Mouse (Mus musculus): ENCODE data around the gene Pde4d.
A peak's percentile ranks its signal among the peaks of the same experiment; 100 is the strongest.
"Not testable (repeated sequence)": the region's sequence is repeated elsewhere in the genome, so short reads cannot be mapped to it uniquely, and the experiment has no call there.

Gene Pde4d

DNA sequence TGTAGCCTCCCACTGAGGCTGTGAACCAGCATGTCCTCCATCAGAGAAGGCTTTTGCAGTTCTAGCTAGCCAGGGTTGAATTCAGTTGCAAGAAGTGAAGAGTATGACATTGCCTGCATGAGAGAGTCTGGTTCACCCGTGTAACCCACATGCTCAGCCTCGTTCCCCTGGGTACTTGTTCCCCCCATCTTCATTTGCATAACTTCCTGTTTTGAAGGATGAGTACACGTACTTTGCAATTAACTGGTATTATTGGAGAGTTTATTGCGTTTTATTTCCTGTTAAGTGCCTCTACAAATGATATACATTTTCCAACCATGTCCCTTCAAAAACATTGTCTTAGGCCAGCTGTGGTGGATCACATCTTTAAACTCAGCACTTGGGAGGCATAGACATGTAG, 237.1 kb downstream of the Pde4d start:
- DNase-seq (ENCODE audit: low read depth) = no peak

DNA sequence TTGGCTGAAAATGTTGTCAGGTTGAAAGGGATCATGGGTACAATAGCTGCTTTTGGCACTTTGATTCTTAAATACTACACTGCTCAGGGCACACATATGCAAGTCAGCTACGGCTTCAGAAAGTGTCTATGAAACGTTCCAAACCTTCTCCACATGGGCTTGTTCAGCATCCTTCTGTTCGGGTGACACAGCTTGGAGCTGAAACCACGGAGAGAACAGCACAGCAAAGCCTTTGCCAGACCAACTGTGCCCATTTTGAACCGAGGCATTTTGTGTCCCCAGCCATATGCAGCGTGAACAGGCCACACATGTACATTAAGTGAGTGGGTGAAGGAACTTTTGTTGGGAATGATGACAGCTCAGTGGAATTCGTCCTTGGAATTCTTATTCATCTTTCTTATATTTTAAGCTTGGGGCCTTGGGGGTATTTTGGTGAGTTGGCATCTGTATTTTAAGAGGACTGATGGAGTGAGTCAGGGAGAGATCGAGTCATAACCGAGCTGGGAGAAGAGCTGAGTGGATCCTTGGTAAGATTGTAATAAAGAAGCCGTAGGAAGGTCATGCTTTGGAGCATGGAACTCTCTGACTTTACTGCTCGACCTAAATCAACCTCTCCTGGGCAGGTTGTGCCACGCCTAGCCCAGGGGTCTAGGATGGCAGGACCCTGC, 243.3 kb downstream of the Pde4d start:
- DNase-seq (ENCODE audit: low read depth) = peak; percentile 56

DNA sequence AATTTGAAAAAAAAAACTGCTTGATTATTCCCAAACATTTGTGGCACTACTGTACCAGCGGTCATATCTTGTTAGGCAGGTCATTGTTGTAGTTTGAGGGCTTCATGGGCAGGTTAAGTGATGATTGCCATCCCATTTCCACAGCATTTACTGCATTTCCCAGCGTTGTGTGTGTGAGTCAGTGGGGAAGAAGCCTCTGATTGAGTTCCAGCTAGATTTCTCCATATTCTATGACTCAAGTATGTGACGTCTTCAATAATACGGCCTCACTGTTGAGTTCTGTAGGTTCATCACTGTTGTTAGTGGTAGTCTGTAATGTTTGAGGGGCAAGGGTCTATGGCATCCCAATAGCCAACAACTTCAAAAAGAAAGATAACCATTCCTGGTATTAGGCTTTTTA, 255.7 kb downstream of the Pde4d start:
- DNase-seq (ENCODE audit: low read depth) = peak; percentile 61

DNA sequence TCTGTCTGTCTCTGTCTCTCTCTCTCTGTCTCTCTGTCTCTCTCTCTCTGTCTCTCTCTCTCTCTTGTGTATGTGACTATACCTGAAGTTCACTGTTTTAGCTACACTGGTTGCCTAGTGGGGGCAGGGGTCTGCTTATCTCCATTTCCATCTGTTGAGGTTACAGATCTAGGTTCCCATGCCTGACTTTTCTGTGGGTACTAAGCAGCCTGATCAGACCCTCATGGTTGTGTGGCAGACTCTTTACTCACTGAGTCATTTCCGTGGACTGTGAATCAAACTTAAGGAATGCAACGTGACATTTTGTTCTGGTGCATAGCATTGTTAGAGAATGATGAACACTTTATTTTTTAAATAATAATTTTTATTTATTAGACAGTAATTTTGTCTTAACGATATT, 264.3 kb downstream of the Pde4d start:
- peak; percentile 56 for DNase-seq (ENCODE audit: low read depth)

DNA sequence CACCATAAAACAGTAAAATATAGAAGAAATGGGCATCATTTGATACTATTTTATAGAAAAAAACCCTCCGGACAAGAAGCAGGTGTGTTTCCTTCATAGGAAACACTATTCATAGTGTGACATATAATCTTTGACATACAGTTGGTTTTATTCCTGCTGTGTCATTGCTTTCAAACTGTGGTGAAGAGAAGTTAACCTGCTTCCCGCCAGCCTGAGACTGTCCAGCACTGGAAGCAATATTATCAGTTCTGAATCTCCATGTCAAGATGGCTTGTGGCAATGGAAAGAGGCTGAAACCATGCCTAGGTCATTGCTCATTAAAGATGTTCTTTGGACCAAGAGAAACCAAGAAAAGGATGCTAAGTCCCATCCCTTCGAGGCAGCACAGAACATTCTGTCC, 265.3 kb downstream of the Pde4d start:
- no peak for DNase-seq (ENCODE audit: low read depth)

DNA sequence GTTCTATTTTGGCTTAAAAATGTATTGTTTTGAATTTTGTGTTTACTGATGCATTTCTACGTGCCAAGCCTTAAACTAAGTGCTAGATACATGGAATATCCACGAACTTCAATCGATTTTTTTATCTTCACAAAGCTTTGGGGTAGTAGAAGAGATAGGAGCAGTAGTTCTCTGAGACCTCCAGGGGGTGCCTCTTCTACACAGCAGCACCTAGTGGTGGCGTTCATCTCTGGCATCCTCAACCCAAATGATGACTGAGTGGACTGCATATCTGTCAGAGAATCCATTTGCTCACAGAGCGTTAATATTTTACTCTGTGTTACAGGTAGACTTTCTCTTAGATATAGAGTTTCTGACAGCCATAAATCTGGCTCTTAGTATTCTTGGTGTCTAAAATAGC, 272.5 kb downstream of the Pde4d start:
- DNase-seq (ENCODE audit: low read depth) = peak; percentile 4

DNA sequence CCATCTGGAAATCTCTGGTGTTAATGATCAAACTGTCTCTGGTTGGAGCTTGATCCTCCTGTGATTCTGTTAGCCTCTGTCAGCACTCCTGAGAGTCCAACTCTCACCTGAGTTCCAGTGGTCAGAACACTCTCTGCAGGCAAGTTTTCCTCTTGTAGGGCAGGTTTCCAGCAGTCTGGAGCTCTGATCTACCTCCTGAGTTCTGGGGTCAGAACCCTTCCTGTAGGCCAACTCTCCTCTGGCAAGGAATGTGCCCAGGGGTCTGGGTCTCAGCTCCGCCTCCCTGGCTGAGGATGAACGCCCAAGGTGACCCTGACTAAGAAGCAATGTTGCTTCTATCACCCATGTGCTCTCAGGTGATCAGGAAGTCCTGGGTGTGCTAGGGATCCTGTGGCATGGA, 284.6 kb downstream of the Pde4d start:
- not testable (repeated sequence) for DNase-seq (ENCODE audit: low read depth)

DNA sequence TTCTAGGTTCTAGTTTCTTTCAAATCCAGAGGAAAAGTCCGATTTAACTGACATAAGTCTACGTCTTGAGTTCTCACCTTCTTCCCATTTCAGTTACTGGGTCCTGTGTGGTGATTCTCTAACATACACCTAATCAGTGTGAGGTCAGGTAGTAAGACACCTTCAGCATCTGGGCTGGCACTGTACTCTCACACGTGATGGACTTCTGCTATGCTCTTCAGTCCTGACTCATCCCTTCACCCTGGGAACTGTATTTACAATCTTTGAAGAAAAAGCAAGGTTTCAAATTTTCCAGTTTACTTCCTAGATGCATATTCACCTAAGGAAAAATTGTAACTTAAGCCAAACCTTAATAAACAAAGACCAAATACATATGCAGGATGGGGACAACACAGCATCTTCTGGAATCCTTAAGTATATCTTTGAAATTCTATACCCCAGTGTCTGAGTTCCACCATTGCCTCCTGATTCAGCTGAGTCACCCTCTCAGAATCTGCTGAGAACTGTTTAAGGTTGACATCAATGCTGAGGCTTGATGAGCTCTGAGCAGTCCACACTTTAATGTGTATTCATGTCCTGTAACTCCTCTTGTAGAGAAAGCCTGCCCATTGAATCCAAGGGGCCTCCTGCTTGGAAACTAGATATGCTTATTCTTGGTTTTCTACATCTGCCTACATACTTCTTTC, 301.6 kb downstream of the Pde4d start:
- DNase-seq (ENCODE audit: low read depth) = peak; percentile 50

DNA sequence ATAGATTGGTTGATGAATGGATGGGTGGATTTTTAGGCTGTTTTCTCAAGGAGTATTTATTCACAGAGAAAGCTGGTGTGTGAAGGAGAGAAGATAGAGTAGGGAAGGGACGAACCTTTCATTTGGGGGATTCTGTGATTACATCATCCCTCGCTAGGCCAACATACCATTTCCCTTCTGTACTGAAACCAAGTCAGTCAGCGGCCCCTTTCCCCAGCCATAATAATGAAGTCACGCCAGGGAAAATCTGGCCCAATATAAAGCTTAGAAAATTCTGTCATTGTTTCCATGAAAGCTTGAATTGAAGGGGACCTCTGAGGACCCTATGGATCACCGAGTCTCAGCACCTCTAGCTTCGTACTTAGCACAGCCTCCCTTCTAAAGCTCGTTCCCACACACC, 307.7 kb downstream of the Pde4d start:
- DNase-seq (ENCODE audit: low read depth) = no peak

DNA sequence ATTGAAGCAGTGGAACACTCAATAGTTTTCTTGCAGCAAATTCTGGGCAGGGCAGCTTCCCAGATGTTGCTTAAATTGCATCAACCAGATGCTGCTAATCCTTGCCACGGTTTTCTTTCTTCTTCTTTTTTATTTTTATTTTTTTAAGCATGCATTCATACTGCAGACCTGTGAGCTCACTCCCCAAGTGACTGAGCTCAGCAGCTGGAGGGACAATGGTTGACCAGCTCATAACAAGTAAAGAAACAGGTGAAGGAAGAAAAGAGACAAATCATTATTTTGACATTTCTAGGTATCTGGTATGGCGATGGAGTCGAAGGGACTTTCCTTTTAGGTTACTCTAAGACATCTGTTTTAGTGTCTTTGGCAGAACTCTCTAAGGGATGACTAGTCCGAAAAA, 308.6 kb downstream of the Pde4d start:
- peak; percentile 32 for DNase-seq (ENCODE audit: low read depth)

DNA sequence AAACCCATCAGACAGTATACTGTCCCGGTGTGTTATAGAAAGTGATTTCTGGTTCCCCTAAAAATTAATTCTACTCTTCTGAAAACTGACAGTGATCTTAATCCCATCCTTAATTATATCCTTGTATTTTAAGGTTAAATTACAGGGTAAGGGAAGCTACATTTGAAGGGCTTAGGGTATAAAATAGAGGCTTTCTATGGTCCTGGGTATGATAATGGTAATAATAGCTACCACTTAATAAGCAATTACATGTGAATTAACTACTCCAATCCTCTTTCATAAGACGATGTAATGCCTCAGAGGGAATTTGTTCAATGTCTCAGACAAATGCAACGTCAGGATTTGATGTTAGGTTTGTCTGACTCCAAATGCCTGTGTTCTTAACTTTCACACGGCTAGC, 309.4 kb downstream of the Pde4d start:
- no peak for DNase-seq (ENCODE audit: low read depth)

DNA sequence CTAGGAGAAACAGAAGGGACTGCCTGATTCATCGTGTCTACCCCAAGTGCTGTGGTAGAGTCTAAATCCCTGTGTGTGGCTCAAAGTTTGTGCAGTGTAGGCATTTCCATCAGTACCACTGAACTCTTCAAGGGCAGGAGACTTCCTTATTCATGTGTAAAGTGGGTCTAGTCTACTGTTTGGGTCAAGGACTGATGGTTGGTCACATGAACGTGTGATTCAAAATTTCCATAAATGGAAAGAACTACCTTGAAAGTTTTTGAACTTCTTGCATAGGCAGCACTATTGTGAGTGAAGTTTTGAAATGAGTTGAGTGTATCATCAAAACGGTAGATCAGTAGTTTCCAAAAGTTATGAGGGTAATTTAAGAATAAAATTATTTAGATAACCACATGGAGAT, 313.5 kb downstream of the Pde4d start:
- DNase-seq (ENCODE audit: low read depth) = no peak

DNA sequence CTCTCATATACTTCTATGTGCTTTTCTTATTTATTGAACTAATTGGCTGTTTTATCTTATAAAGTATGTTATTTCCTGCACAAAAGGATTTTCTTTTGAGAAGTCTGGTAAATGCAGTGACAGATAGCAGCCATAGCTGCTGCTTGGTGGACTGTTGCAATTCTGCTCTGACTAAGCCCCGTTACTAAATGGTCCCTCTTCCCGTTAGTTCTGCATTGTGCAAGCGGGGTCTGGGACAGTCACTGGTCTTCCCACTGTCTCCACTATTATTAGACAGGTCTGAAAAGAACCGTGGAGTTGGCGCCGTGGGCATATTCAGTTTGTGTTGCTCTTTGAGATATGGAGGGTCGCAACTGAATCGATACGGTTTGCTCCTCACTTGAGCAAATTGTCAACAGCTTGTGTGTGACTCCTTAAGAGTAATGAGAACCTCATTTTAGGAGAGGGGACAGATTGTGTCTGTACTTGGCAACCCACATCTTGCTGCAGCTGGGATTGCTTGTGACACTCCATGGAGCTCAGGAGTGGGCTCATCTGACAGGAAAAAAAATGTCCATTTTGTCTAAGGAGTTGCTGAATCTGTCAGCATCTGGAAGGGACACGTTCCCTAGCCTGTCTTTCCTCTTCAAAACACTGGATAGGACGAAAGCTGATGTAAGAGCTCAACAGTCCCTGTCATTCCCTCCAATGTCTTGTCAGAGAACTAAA, 316.4 kb downstream of the Pde4d start:
- no peak for DNase-seq (ENCODE audit: low read depth)

DNA sequence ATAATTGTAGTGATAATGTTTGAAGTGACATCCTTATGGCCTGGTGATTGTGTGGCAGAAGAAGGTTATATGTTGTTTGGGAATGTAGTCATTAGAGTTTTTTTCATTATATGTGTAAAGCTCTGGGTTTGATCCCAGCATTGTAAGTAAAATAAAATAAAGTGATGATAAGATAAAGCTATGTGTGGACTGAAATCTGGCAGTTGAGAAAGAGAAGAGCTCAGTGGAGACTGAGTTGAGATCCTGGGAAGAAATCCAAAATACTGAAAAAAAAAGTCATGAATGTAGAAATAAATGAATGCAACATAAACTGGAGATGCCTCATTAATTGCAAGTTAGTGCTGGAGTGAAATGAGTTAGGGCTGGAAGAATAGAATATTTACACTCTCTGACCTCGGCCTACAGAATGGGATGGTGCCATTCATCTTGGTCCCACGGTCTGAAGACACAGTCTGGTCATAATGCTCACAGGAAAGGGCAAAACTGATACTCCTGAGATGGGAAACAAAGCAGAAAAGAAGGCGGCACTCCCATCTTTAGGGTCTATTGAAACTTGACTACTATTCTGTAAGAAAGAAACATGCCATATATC, 319.8 kb downstream of the Pde4d start:
- peak; percentile 13 for DNase-seq (ENCODE audit: low read depth)

DNA sequence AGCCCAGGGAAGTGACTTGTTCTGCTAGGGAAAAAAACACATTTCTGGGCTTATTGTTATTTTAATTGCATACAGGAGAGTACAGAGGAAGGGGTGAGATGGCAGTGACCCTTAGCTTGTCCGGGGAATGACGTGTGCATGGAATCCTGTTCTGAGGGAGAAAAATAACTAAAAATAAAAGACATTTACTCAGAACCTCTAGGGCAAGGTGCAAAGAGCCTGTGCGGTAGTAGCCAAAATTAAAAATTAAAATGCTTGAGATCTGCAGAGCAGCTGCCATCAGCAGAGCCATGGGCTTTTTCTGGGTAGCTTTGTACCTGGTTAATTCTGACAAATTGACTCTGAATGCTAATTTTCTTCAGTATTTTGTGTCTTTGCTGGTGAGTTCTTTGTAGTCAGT, 322.6 kb downstream of the Pde4d start:
- no peak for DNase-seq (ENCODE audit: low read depth)

DNA sequence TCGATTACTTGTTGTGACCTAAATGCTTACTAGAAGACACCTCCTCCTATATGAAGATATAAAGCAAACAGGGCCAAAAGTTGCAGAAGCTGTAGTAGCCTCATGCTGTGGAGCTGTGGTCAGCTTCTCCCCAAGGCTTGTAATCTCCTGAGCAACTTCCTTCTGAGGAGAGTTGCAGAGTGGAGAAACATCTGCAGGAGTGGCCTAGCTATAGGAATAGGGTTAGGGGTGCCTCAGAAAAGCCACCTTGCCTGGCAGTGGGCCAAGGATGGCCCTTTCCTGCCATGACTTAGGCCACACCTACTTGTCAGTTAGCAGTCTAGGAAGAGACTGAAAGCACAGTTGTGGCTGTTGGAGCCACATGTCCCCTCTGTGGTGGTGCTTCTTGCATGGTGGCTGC, 325.2 kb downstream of the Pde4d start:
- no peak for DNase-seq (ENCODE audit: low read depth)

DNA sequence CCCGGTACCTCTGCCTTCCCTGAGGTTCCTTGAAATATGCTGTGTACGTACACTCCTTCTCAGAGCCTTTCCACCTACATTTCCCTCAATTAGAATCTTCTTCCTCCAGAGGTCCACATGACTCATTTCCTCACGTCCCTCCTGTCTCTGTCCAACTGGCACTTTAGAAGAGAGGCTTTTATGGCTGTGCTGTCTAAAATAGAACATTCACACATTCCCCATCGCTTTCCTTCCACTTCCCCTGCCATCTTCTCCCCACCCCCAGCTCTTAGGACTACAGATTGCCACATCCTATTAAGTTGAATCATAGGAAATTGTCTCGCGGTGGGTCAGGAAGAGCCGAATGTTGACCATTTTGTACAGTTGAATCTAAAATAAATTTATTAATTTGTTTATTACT, 326.1 kb downstream of the Pde4d start:
- DNase-seq (ENCODE audit: low read depth) = peak; percentile 41

DNA sequence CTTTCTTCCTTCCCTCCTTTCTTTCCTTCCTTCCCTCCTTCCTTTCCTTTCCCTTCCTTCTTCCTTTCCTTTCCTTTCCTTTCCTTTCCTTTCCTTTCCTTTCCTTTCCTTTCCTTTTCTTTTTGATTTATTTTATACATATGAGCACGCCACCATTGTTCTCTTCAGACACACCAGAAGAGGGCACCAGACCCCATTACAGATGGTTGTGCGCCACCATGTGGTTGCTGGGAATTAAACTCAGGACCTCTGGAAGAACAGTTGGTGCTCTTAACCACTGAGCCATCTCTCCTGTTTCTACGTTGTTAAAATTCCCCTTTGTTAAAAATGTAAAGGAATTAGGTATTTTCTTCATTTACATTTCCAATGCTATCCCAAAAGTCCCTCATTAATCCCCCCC, 347.9 kb downstream of the Pde4d start:
- DNase-seq (ENCODE audit: low read depth) = not testable (repeated sequence)

DNA sequence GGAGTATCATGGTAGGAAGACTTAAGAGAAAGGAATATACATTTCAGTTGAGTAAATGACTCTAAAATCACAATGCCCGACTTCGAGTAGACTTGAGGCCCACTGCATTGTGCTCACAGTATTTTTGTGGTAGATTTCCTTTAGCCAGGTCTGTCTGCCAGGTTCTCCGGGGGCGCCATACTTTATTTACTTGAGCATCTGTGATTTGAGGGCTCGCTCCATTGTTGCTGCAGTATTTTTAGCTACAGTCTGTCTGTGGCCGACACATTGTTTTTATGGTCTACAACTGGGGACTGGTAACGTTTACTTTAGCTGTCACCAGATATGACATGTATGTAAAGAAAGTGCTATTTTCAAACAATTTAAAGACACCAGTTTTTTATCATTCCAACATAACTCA, 359.4 kb downstream of the Pde4d start:
- no peak for DNase-seq (ENCODE audit: low read depth)

DNA sequence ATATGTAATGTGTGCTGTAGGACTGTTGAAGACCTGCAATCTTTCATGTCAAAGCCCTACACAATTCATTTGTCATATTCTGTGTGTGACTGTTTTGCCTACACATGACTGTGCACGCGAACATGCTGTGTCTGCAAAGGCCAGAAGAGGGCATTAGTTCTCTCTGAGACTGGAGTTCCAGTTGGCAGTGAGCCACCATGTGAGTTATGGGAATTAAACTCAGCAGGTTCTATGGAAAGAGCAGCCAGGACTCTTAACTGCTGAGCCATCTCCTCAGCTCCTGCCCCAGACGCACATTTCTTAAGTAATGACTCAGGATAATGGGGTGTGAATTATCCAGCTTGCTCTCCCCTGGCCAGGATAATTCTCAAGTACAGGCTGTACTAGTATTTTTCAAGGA, 363.2 kb downstream of the Pde4d start:
- peak; percentile 82 for DNase-seq (ENCODE audit: low read depth)

DNA sequence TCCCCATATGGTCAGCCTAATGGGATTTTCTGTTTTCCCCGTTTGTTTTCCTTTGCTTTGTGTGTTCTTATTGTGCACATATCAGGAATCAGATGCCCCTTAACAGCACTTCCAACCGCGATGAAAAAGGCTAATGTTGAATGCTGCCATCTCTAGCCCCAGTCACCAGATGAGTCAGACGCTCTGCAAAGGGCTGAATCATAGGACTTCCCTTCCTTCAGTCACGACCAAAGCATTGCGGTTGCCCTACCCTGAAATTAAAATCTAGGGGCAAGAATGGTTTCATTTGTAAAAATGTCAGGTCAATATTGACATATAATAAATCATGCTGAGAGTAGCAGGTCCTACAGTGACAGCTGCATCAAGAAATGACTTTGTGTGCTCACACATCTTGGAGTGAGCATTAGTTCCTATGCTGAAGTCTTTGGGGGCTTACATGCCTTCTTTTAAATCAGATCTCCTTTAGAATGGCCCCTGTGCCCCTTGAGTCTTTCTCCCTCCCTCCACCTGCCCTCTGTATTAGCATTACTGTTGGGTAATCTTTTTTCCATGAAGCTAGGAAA, 370.2 kb downstream of the Pde4d start:
- peak; percentile 63 for DNase-seq (ENCODE audit: low read depth)

DNA sequence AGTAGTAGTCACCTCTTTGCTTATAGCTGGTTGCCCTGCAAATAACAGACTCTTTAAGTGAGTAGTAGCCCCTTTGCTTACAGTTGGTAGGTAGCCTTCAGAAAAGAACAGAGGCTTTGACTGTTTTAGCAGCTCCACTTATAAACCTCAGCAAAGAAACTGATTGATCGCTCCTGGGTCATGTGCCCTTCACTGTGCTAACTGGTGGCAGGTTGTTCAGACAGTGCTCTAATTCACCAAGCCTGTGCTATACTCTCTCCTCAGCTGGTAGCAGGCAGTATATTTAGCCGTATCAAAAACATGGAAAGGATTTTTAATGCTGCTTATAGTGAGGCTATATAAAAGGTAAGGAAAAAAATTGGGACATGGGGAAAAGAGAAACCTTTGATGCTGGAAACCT, 370.7 kb downstream of the Pde4d start:
- no peak for DNase-seq (ENCODE audit: low read depth)

DNA sequence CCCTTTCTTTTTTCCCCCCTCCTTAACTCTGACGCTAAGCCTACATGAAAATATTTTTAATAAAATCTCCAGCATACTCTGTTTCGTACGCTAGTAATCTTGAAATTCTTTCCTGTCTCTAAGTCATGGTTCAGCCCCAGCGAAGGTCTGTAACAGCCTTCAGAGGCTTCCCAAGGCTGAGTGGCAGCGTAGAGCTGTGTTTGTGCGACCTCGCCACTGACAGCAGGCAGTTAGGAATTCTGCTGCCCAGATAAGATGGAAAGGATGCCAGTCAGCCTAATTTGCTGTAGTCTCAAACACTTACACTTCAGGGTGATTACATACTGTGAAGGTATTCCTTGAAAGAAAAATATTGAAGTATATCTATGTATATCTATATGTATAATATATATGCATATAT, 371.5 kb downstream of the Pde4d start:
- no peak for DNase-seq (ENCODE audit: low read depth)

All from NIH3T3 (cell line).